Mouse (Mus musculus) left cerebral cortex, adult 9 months (tissue): Measurements from ENCODE around the gene Ube2e1.

ENCODE experiments used
- DNase-seq, 2 experiments: peaks; one replicate each; pipeline ENCODE4 v3.0.0; 2022; ENCODE audit warnings: low spot score in 2 of 2

Gene Ube2e1

GRCm38 (mm10) chr14:18331693-18332131 is at the start of gene Ube2e1:
Gene Ube2e1, minus strand, starts transcription at chr14:18331859.
- DNase-seq = peak; percentile 20 to 60

DNA sequence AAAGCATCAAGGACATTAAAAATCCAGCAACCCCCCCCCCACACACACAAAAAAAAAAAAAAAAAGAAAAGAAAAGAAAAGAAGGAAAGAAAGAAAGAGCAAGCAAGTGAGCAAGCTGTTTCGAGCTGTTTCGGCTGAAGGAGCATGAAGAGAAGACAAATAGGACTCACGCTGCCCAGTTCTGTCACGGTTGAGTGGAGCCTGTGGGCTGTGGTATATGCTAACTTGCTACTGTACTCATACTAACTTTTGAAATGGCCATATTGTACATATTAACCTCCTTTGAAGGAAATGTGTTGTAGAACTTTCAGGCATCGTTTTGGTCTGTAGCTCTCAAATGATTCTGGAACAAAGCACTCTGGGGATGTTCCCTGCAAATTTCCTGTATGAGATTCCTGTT is 48.2 kb upstream of the Ube2e1 start:
- no peak for DNase-seq

GRCm38 (mm10) chr14:18377944-18378575 is 46.4 kb upstream of the Ube2e1 start:
- DNase-seq = peak in 1 of 2 experiments; percentile 19

DNA sequence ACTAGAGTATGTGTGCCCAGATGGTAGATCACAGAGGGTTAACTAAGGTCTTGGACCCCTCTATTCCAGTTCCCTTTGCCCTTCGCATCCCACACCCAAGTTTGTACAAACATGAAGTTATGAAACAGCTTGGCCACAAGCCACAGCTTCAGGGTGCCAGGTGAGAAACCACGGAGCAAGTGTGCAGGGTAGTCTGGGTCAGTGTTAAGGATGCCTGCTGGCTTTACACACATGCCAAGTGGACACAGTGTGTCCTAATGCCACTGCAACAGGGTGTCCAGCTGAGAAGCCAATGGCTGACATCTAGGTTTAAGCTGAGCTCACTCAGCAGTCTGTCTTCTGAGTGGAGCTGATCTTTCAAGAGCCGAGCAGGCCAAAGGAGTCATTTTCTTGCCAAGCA is 44.5 kb upstream of the Ube2e1 start:
- no peak for DNase-seq

DNA sequence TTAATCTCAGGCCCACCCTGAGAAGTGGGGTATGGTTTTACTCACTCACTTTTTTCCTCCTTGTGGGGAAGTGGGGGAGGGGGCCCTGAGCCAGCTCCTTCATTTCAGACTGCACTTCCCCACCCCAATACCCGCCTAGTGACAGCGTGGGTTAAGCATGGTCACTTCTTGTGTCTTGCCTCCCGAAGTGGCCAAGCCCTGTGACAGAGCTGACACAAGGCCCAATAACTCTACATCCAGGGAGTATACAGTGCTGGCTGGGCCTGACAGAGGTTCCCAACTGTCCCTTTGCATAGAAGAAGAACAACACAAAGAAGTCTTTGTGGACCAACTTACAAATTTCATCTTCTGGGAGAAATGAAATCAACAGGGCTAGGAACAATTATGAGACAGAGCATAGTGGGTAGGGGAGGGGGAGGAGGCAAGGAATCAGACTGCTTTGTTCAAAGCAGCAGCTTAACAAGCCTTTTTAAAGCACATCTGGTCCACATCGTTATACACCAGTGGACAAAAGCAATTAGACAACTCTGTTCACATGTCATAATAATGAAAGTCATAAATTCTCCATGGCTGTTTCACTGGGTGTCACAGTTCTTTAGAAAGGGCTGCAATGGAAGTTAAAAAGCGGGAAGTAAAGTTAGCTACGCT is 42.2 kb upstream of the Ube2e1 start:
- DNase-seq = no peak

DNA sequence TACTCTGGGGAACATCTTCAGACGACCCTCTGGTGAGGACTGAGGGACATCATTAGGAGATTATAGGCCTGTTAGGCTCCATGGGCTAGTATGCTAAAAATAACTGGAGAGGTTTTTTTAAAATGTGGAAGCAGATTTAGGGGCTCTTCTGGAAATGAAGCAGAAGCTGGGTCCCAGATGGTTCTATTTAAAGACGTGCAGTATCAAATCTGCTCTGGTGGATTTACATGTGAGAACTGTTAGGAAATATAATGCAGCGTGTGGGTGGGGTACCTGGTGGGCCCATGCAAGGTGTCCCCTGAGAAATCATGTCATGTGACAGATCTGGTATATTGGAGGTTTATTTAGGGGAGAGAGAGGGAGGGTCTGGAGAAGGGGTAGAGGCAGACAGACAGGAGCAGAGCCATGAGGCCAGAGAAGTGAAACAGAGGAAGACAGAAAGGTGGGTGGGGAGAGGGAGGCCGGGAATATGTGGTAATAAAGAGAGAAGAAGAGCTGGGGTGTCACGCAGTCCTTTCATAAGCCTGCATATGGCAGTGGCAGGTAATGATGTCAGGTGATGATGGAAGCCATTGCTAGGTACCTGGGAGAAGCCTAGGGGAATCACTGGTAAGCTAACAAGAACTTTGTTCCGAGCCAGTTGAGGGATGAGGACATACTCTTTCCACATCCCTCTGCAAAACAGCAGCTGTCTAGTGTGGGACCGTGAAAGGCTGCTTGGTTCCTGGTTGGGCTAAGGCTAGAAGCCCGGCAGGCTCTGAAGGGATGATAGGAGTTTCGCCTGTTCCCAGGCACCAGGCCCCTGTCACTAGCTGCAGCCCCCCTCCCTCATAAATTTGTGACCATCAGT is 41.3 kb upstream of the Ube2e1 start:
- peak in 1 of 2 experiments; percentile 26 for DNase-seq

DNA sequence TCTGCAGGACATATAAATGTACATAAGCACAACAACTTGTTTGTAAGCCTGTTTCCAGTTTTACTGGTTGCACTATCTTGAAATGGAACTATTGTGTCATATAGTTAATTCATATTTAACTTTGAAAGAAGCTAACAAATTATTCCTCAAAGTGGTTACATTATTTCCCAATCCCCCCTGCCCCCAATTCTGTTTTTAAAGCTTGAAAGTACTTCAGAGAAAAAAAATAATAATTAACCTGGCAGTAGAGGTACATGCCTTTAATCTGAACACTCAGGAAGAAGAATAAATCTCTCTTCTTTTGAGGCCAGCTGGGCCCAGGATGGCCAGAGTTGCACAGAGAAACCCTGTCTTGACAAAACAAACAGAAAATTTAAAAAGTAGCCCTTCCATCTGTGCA is 37.4 kb upstream of the Ube2e1 start:
- no peak for DNase-seq

DNA sequence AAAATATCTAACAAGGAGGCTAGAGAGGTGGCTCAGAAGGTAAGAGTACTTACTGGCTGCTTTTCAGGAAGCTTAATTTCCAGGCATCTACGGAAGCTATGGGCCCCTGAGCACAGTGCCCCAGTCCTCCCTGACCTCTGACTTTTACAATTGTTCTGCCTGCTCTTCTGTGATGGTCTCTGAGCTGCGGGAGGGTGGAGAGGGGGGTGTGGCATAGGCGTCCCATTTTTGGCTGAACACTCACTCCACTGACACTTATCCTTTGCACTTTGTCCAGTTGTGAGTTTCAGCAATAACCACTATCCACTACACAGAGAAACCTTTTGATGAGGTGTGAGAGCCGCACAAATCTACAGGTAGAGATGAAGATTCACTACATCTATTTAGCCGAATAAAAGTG is 35.4 kb upstream of the Ube2e1 start:
- DNase-seq = no peak

- no peak for DNase-seq
Observed at GRCm38 (mm10) chr14:18364321-18364720, 32.7 kb upstream of the Ube2e1 start.

- no peak for DNase-seq
Observed at GRCm38 (mm10) chr14:18356442-18356841, 24.8 kb upstream of the Ube2e1 start.

DNA sequence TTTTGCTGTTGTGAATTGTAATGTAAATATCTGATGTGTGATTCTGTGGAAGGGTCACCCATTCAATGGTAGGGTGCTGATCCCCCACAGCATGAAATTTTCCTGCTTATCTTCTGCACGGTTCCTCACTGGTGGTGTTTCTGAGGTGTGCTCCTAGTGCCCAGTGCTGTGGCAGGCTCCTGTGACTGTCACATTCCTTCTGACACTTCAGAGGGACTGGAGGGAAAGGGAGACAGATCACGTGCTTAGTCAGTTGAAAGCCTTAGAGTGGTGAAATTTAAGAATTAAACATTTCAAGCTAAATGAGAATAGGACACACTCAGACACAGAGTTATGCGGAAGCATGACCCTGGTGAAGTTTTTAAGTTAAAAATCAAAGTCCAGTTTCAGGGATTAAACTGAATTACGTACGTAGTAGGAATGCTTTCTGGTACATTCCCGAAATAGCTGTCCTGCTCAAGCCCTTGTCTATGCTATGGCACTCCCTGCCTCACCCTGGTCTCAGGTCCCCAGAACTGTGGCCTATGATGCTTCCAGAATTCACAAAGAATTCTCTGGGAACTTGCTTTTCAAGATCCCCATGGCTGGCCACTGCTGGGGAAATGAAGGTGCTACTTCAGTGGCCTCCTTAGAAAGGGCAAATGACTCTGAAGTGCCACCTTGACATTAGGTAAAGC is 24.0 kb upstream of the Ube2e1 start:
- DNase-seq = no peak

DNA sequence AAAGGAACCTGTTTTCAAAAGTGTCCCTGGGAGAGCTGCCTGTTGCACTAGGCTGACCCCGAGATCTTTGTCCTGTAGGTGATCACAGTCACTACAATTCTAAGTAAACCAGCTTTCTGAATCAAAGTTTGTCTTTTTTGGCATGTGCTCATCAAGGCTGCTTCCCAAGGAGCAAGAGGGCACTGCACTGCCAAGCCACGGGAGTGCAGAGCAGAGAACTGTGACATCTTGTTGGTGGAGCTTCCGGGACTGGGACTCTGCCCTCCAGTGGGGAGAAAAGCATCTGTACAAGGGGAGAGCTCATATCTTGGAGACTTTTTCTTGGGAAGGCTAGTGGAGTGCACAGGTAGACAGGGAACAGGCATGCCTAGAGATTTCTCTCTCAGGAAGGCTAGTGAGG is 21.9 kb upstream of the Ube2e1 start:
- no peak for DNase-seq

DNA sequence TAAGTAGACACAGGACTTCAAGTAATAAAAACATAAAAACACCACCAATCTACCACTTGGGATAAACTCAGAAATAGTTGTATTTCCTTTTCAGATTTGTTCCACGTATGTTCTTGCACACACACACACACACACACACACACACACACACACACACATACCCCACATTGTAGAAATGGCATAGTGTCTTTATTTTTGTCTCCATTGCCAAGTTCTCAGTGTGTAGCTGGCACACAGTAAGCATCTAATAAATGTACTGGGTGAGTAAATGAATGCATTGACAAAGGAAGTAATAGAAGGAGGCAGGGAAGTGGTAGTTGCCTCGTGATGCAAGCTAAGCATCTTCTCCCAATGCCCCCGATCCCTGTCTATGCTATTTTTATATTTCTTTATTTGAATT is 21.3 kb upstream of the Ube2e1 start:
- no peak for DNase-seq

DNA sequence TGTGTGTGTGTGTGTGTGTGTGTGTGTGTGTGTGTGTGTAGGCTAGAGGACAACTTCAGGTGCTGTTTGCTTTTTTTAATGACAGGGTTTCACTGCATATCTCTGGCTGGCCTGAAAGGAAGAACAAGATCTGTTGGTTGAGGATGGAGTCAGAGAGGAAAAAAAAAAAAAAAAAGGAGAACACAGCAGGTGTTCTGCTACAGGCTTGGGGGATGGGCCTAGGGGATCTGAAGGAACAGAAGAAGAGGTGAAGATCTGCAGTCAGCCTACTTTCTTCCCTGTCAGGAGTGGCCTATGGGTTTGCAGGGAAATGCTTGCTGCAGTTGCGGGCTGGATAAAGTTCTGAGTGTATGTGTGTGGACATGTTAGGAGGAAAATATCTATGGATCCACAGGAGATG is 19.0 kb upstream of the Ube2e1 start:
- no peak for DNase-seq

DNA sequence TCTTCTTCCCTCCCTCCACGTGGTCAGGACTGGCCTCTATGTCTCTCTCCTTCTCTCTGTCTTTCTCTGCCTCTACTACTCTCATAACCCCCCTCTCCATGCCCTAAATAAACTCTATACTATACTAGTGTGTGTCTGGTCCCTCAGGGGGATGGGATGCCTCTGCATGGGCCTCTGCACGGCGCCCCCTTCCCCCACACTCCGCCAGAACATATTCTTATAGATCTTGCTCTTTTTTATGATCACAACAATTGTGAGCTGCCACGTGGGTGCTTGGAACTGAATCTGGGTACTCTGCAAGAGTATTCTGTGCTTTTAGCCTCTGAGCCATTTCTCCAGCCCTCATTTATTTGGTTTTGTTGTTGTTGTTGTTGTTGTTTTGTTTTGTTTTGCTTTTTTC is 18.2 kb upstream of the Ube2e1 start:
- no peak for DNase-seq

GRCm38 (mm10) chr14:18343589-18343988 is 11.9 kb upstream of the Ube2e1 start:
- no peak for DNase-seq

DNA sequence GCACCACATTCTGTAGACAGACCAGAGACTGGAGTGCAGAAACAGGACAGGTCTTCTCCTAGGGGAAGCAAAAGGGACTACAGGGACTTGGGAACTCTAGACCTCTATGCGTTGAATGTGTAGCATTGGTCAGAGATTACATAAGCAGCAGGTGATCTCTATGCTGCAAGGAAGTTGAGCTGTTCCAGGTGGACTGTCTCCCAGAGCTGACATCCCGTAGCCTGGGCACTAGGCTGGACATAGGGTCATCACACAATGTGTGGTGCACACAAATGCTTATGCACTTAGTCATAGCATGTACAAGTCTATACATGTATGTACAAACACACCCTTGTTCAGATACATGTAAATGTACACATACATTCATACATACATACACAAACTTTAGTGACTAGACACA is 11.1 kb upstream of the Ube2e1 start:
- DNase-seq = no peak

- DNase-seq = no peak
Observed at GRCm38 (mm10) chr14:18341088-18341487, 9.4 kb upstream of the Ube2e1 start.

DNA sequence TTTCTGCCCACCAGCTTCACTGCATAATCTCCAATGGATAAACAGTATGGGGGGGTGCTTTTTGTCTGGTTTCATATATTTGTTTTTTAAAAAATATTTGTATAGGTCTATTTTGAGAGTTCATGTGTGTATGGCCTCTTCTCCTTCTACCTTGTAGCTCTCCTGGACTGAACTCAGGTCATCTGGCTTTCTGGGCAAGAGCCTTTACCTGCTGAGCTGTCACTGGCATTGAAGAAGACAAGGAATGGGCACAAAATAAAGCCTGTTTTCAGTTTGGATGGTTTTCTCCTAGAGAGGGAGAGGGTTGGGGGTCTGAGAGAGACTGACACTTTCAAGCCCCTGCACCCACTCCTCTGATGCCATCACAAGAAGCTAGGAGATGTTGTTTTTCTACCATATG is 4.4 kb upstream of the Ube2e1 start:
- DNase-seq = no peak

- peak in 1 of 2 experiments; percentile 25 for DNase-seq
Observed at GRCm38 (mm10) chr14:18330789-18331692, 618 bp downstream of the Ube2e1 start.
